26 mouse cellular contexts compared by ENCODE assay signal in genomic region chr9:115778862-115779261, GRCm38 (mm10).
DNase-seq lines count a peak whose midpoint lies in the region; ATAC-seq and TF ChIP-seq lines count a peak whose summit lies in the region.
"Had no signal": no experiment of that assay in that cellular context is flagged by ENCODE, and none has a peak within 500 bp of the region (broad histone marks: within the 10 kb centered on the region; RNA-seq: fewer than 3 reads in every experiment).

No protein-coding gene starts in this region.

- H3K4me1 ChIP-seq in heart, embryonic 12.5 days (replicated peaks) = peaks cover 13% of the 10 kb centered on the region
- H3K4me1 ChIP-seq in kidney, embryonic 16.5 days (ENCODE audit: insufficient read depth, low read length) = peaks cover 9% of the 10 kb centered on the region
- no peaks in the 10 kb centered on the region for H3K4me1 ChIP-seq in kidney, adult 2 months (ENCODE audit: control insufficient read depth, insufficient read depth, low read length)
- no peaks in the 10 kb centered on the region for H3K4me1 ChIP-seq in midbrain, embryonic 11.5 days (ENCODE audit: control insufficient read depth, insufficient read depth, low read length)
- no peaks in the 10 kb centered on the region; the same call in 1 of the 2 replicates for H3K4me1 ChIP-seq in midbrain, embryonic 14.5 days (ENCODE audit: control insufficient read depth, insufficient read depth, low read length)
- H3K4me1 ChIP-seq: embryonic facial prominence, embryonic 13.5 days; midbrain, embryonic 10.5 days had no signal

- H3K36me3 ChIP-seq in heart, embryonic 12.5 days = no peaks in the 10 kb centered on the region
- H3K36me3 ChIP-seq in kidney, embryonic 16.5 days (ENCODE audit: insufficient read depth, low read length) = no peaks in the 10 kb centered on the region
- no peaks in the 10 kb centered on the region for H3K36me3 ChIP-seq in kidney, adult 2 months (ENCODE audit: control insufficient read depth, insufficient read depth, low read length)
- no peaks in the 10 kb centered on the region for H3K36me3 ChIP-seq in midbrain, embryonic 11.5 days (ENCODE audit: control insufficient read depth, insufficient read depth, low read length)
- no peaks in the 10 kb centered on the region for H3K36me3 ChIP-seq in midbrain, embryonic 14.5 days (ENCODE audit: control insufficient read depth, insufficient read depth, low read length)
- H3K36me3 ChIP-seq: embryonic facial prominence, embryonic 13.5 days; heart, embryonic 15.5 days; midbrain, embryonic 10.5 days; neural tube, embryonic 12.5 days had no signal

- H3K27ac ChIP-seq in heart, embryonic 12.5 days (ENCODE audit: poor library complexity, severe bottlenecking) = 0 out of 2 replicates have a peak overlapping the region, but pooled peaks have one; percentile 16
- no peak overlapping the region for H3K27ac ChIP-seq in kidney, embryonic 16.5 days (ENCODE audit: low read length)
- no peak overlapping the region for H3K27ac ChIP-seq in kidney, adult 2 months (ENCODE audit: insufficient read depth, low read depth, low read length)
- no peak overlapping the region for H3K27ac ChIP-seq in midbrain, embryonic 11.5 days (ENCODE audit: low read depth, low read length)
- H3K27ac ChIP-seq in midbrain, embryonic 14.5 days (replicated peaks; ENCODE audit: low read depth, low read length) = no peak overlapping the region
- H3K27ac ChIP-seq: embryonic facial prominence, embryonic 13.5 days; gastrocnemius, adult 2 months; heart, embryonic 15.5 days; hindbrain, embryonic 14.5 days; liver, embryonic 14.5 days; midbrain, embryonic 10.5 days; neural tube, embryonic 12.5 days had no signal

- peak; percentile 64 for ATAC-seq in heart, embryonic 12.5 days (ENCODE audit: insufficient number of reproducible peaks, low FRiP score)
- peak; percentile 74 for ATAC-seq in kidney, embryonic 16.5 days (ENCODE audit: low FRiP score, low TSS enrichment)
- ATAC-seq in midbrain, embryonic 11.5 days (ENCODE audit: low FRiP score) = no peak
- ATAC-seq in midbrain, embryonic 14.5 days (ENCODE audit: low FRiP score, low TSS enrichment) = no peak
- ATAC-seq: forebrain, embryonic 16.5 days; intestine, postnatal 0 days had no signal

- no peak for DNase-seq in heart, adult 8-10 months (ENCODE audit: low spot score)
- no peak for DNase-seq in kidney, adult 2 months
- peak; percentile 26 for DNase-seq in midbrain, embryonic 11.5 days (ENCODE audit: low spot score, missing footprints)
- DNase-seq in midbrain, embryonic 14.5 days = no peak
- DNase-seq: adrenal gland, postnatal 25 days; B cell, adult 2 months; cerebellum, adult 11-12 months; cerebellum, adult 9-11 months; embryo, embryonic 11 days; gastrocnemius, adult 2 months; gastrocnemius, postnatal 36 days; liver; lung, adult 2 months; lung, postnatal 14 days had no signal

- no peak for TF ChIP-seq CTCF in kidney, adult 2 months (conservative IDR thresholded peaks at IDR 0.05; ENCODE audit: insufficient read depth, insufficient read length, low read depth, low read length)

- no peak for TF ChIP-seq POLR2A in kidney, adult 2 months (IDR thresholded peaks at IDR 0.05; ENCODE audit: low read depth, low read length)

- no peaks in the 10 kb centered on the region for H3K27me3 ChIP-seq in heart, embryonic 12.5 days (replicated peaks)
- no peaks in the 10 kb centered on the region for H3K27me3 ChIP-seq in kidney, embryonic 16.5 days (ENCODE audit: insufficient read depth, low read length)
- no peaks in the 10 kb centered on the region for H3K27me3 ChIP-seq in kidney, adult 2 months (replicated peaks; ENCODE audit: control insufficient read depth, insufficient read depth, low read length)
- H3K27me3 ChIP-seq in midbrain, embryonic 11.5 days (ENCODE audit: control insufficient read depth, insufficient read depth, low read length) = no peaks in the 10 kb centered on the region
- H3K27me3 ChIP-seq in midbrain, embryonic 14.5 days (ENCODE audit: control insufficient read depth, insufficient read depth, low read length) = no peaks in the 10 kb centered on the region
- H3K27me3 ChIP-seq: embryonic facial prominence, embryonic 13.5 days; heart, embryonic 15.5 days; neural tube, embryonic 12.5 days had no signal

- 34% methylated on average over 5 of the region's 5 CpGs for WGBS in heart, embryonic 12.5 days
- 21% methylated on average over 5 of the region's 5 CpGs for WGBS in kidney, embryonic 16.5 days
- WGBS in kidney, adult 2 months = 39% methylated on average over 5 of the region's 5 CpGs
- 84% methylated on average over 5 of the region's 5 CpGs for WGBS in midbrain, embryonic 11.5 days
- 70% methylated on average over 5 of the region's 5 CpGs for WGBS in midbrain, embryonic 14.5 days

- H3K4me2 ChIP-seq in heart, embryonic 12.5 days = no peak overlapping the region
- H3K4me2 ChIP-seq in kidney, embryonic 16.5 days (replicated peaks; ENCODE audit: low read depth, low read length) = no peak overlapping the region
- H3K4me2 ChIP-seq in midbrain, embryonic 11.5 days = no peak overlapping the region
- no peak overlapping the region for H3K4me2 ChIP-seq in midbrain, embryonic 14.5 days (ENCODE audit: low read length)
- H3K4me2 ChIP-seq: embryonic facial prominence, embryonic 13.5 days; heart, embryonic 15.5 days; hindbrain, embryonic 14.5 days; neural tube, embryonic 12.5 days had no signal

- no peak overlapping the region for H3K9ac ChIP-seq in heart, embryonic 12.5 days
- H3K9ac ChIP-seq in kidney, embryonic 16.5 days (replicated peaks; ENCODE audit: low read length) = no peak overlapping the region
- no peak overlapping the region for H3K9ac ChIP-seq in midbrain, embryonic 11.5 days (ENCODE audit: low read length)
- no peak overlapping the region for H3K9ac ChIP-seq in midbrain, embryonic 14.5 days (replicated peaks; ENCODE audit: low read length)
- H3K9ac ChIP-seq: embryonic facial prominence, embryonic 13.5 days; heart, embryonic 15.5 days; hindbrain, embryonic 14.5 days; liver, embryonic 14.5 days; neural tube, embryonic 12.5 days had no signal

- H3K9me3 ChIP-seq in heart, embryonic 12.5 days (replicated peaks) = peaks cover 11% of the 10 kb centered on the region; the same call in 1 of the 2 replicates
- peaks cover 15% of the 10 kb centered on the region for H3K9me3 ChIP-seq in kidney, embryonic 16.5 days (ENCODE audit: low read length)
- H3K9me3 ChIP-seq in midbrain, embryonic 11.5 days (ENCODE audit: control insufficient read depth, low read length) = no peaks in the 10 kb centered on the region
- H3K9me3 ChIP-seq in midbrain, embryonic 14.5 days (ENCODE audit: control insufficient read depth, low read length) = no peaks in the 10 kb centered on the region
- H3K9me3 ChIP-seq: embryonic facial prominence, embryonic 13.5 days; heart, embryonic 15.5 days; midbrain, embryonic 10.5 days; neural tube, embryonic 12.5 days had no signal

- no peak overlapping the region for H3K4me3 ChIP-seq in heart, embryonic 12.5 days
- H3K4me3 ChIP-seq in kidney, embryonic 16.5 days (ENCODE audit: low read length) = no peak overlapping the region
- H3K4me3 ChIP-seq in kidney, adult 2 months (ENCODE audit: insufficient read depth, low read depth, low read length) = no peak overlapping the region
- no peak overlapping the region for H3K4me3 ChIP-seq in midbrain, embryonic 11.5 days (ENCODE audit: low read depth, low read length)
- H3K4me3 ChIP-seq in midbrain, embryonic 14.5 days (replicated peaks; ENCODE audit: low read depth, low read length) = no peak overlapping the region
- H3K4me3 ChIP-seq: embryonic facial prominence, embryonic 13.5 days; erythroblast, embryonic 14.5 days; gastrocnemius, adult 2 months; heart, embryonic 15.5 days; midbrain, embryonic 10.5 days; myocyte; neural tube, embryonic 12.5 days had no signal

Comparison
In these comparisons a context has a peak if more than half of its experiments do, and no peak if none do; other contexts are left out.
1. ATAC-seq: peak in heart, embryonic 12.5 days (single experiment) and kidney, embryonic 16.5 days (single experiment); none in midbrain, embryonic 11.5 days (single experiment) and midbrain, embryonic 14.5 days (single experiment).